Mouse (Mus musculus): ENCODE data around the gene Peli2.

GRCm38 (mm10) chr14:48196804-48197203 lies 76.2 kb downstream of the Peli2 start:
- TF ChIP-seq EP300 (optimal IDR thresholded peaks at IDR 0.05) = no peak
- no peak for TF ChIP-seq CTCF (IDR thresholded peaks at IDR 0.05; ENCODE audit: low read depth)

Data from stomach, postnatal 0 days (tissue).